Mouse (Mus musculus) heart, postnatal 0 days (tissue): Measurements from ENCODE around the gene Tmem238.

ENCODE experiments used
- CTCF ChIP-seq: IDR thresholded peaks from 2 replicates; pipeline ENCODE4 v1.5.1; 2016; ENCODE audit warnings: antibody characterized with exemption, control low read depth, low read depth
- EP300 ChIP-seq: IDR thresholded peaks from 2 replicates; pipeline ENCODE4 v1.6.1; 2016; ENCODE audit warnings: antibody characterized with exemption, low read depth

GRCm38 (mm10) chr7:4835631-4836327 is 46.3 kb upstream of the Tmem238 start:
- TF ChIP-seq CTCF (no peak), EP300 (no peak)
